Mouse (Mus musculus) G1E-ER4 (cell line): ENCODE measurements around the gene Pacrg. TPM values are rescaled to one million over a fixed set of nuclear protein-coding genes. Genes with fewer than 3 reads are reported as not detected.

Experiments
- GATA1 ChIP-seq: IDR thresholded peaks from one replicate; pipeline ENCODE4 v1.8.0; 2012; ENCODE audit warnings: low read length, inconsistent platforms
- polyA plus RNA-seq: library from polyadenylated mRNA; stranded (reverse); fragments of >175 nt; gene quantifications from 2 replicates; pipeline ENCODE4 v1.2.3, GENCODE M21; 2012

The Pacrg gene
- polyA plus RNA-seq, 1 experiment: not detected

DNA sequence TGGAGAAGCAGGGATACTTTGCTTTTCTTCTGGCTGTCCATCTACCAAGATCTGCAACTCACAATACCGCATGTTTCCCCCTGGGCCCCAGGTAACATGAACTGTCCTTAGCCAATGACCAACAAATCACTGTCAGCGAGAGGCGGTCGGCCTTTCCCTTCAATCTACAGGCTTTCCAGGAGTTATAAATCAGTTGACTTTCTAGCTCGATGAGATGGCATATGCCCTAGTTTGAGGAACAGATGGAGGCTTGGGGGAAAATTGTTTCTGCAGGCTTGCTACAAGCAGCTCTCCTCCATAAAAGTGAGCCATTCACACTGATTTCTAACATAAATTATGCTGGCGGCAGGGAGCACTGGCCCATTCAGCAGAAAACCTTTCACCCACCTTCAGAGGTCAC lies 70.2 kb downstream of the Pacrg start:
- no peak for TF ChIP-seq GATA1

DNA sequence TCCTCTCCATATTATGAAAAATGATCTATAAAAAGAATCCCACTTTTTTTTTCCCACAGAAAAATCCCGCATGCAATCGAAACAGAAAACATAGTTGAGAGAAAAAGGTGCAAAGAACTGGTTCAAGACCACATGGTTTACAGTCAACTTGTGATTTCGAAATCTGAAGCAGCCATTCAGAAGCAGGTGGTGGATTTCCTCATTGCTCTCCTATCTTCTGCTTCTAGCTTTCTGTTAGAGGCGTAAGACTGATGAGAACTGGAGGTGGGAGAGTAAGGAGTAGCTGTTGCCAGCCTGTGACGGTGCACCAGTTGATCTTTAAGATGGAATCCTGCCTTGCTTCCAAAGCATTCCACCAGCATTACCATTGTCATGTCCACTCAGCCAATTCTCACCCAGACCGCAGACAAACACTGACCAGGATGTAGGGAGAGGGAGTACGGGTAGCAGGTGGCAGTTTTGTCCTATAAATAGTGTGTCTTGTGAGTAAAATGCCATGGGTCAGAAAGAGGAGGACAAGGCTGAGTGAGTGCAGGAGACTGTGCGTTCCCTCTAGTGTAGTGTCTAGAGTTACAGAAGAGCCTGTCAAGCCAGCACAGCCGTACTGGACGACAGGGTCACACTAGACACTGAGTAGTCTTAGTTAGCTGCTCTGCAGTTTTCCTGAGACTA lies 73.2 kb downstream of the Pacrg start:
- TF ChIP-seq GATA1: no peak

DNA sequence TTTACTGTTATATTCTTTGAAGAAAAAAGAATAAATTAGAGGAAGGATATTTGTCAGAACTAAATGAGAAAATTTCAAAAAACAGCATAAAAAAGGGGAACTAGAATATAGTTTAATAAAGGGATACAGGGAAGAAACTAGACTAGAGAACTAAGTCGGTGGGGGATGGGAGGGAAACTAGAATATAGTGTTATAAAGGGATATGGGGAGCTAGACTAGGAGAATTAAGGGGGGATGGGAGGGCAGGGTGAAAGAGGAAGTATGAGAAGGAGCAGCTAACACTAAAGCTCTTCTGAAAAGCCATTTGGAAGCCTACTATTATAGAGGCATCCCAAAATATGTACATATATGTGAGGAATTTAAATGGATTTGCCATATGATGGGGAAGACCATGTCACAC lies 75.8 kb downstream of the Pacrg start:
- TF ChIP-seq GATA1: no peak

DNA sequence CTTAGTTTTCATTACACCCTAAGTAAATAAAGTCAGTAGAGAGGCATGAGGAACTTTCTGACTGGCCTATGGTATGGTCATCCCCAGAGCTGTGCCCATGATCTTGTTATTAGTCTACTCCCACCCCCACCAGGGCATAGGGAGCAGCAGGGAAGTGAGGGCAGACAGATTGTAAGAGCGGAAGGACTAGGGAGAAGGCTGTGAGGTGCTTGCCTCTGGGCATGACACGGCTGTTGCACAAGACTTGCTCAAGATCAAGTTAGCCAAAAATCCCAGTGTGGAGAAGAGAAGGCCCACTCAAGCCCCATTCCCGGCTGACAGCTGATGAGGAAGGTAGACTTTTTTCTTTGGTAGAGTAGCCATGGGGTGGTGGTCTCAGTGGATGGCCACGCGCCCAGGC lies 82.7 kb downstream of the Pacrg start:
- no peak for TF ChIP-seq GATA1

- no peak for TF ChIP-seq GATA1
These were observed 95.2 kb downstream of the Pacrg start for GRCm38 (mm10) chr17:10744709-10745461.

GRCm38 (mm10) chr17:10740083-10740482 lies 100.0 kb downstream of the Pacrg start:
- TF ChIP-seq GATA1: no peak

DNA sequence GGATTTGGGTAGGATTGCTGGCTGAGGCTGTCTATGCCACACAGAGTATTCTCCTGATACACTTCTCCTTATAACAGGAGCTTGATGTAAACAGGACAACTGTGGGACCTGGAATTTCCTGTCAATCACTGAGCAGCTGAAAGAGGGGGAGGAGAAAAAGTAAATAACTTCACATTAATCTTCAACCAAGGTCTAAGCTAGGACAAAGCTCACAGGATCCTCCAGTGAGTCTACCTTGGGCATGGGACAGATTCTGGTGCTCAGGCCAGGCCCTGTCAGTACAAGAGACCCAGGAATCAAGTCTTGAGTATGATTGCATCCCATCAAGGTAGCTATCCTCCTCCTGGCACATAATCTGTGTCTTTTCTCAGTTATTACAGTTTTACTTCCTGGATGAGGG lies 102.1 kb downstream of the Pacrg start:
- no peak for TF ChIP-seq GATA1

GRCm38 (mm10) chr17:10734733-10735132 lies 105.4 kb downstream of the Pacrg start:
- no peak for TF ChIP-seq GATA1

DNA sequence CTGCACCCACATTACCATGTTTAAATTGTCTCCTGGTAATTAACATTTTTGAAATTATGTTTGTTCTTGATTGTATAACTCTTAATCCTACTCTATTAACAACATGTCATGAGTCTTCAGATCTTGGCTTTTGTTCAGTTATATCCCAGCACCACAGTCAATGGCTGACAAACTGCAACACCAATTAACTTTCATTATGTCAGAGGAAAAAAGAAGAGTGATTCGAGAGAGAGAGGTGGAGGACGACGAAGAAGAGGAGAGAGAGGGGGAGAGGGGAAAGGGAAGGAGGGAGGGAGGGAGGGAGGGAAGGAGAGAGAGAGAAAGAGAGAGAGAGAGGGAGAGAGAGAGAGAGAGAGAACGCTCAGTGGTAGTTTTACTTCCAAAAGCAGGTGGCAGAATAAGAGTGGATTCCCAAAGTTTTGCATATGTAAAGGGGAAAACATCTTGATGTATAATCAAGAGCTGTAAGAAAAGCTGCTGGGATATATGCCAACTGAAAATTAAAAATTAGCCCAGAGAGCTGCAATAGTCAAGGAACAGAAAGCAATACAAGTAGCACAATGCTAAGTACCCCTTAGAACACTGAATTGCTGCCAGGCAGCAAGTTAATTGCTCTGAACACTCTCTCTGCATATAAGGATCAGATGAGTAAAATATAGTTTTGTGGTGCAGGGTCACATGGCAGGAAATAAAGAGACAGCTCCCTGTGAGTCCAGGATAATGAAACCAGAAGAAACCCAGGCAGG lies 107.6 kb downstream of the Pacrg start:
- TF ChIP-seq GATA1: no peak

GRCm38 (mm10) chr17:10724853-10725252 lies 115.3 kb downstream of the Pacrg start:
- TF ChIP-seq GATA1: no peak

DNA sequence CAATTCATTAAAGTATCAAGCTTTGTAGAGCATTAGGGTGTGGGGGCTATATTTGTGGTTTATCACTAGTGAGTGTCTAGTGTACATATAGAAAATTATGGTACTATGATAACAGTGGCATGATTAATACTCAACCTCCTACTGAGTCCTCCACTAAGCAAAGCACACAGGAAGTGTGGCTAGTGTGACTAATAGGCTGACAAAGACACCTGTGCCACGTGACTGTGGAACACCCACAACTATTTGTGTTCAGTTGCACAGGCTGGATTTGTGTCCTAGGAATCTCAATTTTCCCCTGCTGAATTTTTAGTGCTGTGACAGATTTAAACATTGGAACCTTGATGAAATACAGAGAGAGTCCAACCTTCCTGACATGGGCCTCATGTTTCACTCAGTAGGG lies 118.5 kb downstream of the Pacrg start:
- TF ChIP-seq GATA1: no peak

DNA sequence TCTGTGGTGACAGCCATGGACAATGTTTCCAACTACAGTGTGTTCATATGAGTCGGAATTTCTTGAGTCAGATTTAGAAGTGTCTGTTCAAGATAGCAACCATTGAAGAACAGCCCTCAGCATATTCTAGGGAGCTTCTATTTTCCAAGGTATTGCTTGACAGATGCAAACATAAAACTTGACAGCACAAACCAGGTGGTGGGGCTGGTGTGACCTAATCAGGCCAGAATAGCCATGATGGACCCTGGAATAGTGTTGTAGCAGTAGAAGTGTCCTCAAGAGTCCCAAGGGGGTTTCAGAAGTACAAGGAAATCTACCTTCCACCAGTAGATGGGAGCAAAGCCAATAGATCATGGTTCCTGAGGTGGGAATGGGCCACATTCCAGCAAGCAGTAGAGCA lies 123.0 kb downstream of the Pacrg start:
- TF ChIP-seq GATA1: no peak

GRCm38 (mm10) chr17:10702781-10703180 lies 137.3 kb downstream of the Pacrg start:
- no peak for TF ChIP-seq GATA1

- TF ChIP-seq GATA1: no peak
These were observed 142.1 kb downstream of the Pacrg start for GRCm38 (mm10) chr17:10698041-10698440.

DNA sequence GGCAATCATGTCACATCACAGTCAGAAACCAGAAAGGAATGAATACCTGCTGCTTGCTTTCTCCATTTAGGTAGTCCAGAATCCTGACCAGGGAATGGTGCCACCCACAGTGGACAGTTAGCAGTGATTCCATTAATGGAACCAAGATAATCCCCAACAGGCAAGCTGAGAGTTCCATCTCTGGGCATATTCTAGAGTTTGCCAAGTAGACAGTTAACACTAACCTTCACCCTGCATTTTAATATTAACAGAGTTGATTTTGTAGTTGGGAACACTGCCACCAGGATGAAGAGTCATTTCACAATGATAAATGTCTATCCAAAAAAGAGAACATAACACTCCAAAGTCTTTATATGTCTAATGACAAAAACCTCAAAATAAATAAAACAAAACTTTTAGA lies 144.7 kb downstream of the Pacrg start:
- TF ChIP-seq GATA1: no peak

GRCm38 (mm10) chr17:10677098-10677497 lies 163.0 kb downstream of the Pacrg start:
- no peak for TF ChIP-seq GATA1
